Mouse (Mus musculus) neural tube, embryonic 12.5 days (tissue): ENCODE data around the gene 2310022A10Rik. TPM values are rescaled to one million over a fixed set of nuclear protein-coding genes. Genes with fewer than 3 reads are reported as not detected.
A peak's percentile ranks its signal among the peaks of the same experiment; 100 is the strongest.

ENCODE experiments used
- ATAC-seq: fragments of 200-750 bp; cut with Nextera tagmentation; 2 replicates; pipeline ENCODE4 v1.8.0; 2017; ENCODE audit warnings: low read depth, mild to moderate bottlenecking, moderate TSS enrichment, moderate library complexity; ENCODE audit not compliant: low FRiP score
- H3K27ac ChIP-seq: fragments of 300-500 bp; sonication (generic); 2 replicates; pipeline ENCODE4 v1.5.1; 2016
- H3K27me3 ChIP-seq: fragments of 300-500 bp; sonication (generic); replicated peaks from 2 replicates; pipeline ENCODE4 v1.6.1; 2016; ENCODE audit warnings: mild to moderate bottlenecking
- H3K36me3 ChIP-seq: fragments of 300-500 bp; sonication (generic); 2 replicates; pipeline ENCODE4 v1.6.1; 2016; ENCODE audit warnings: mild to moderate bottlenecking
- H3K4me1 ChIP-seq: fragments of 300-500 bp; sonication (generic); 2 replicates; pipeline ENCODE4 v1.6.1; 2016
- H3K4me2 ChIP-seq: fragments of 300-500 bp; sonication (generic); replicated peaks from 2 replicates; pipeline ENCODE4 v1.6.1; 2016; ENCODE audit warnings: mild to moderate bottlenecking
- H3K4me3 ChIP-seq: fragments of 300-500 bp; sonication (generic); 2 replicates; pipeline ENCODE4 v1.5.1; 2016
- H3K9ac ChIP-seq: fragments of 300-500 bp; sonication (generic); 2 replicates; pipeline ENCODE4 v1.6.1; 2016; ENCODE audit warnings: mild to moderate bottlenecking
- H3K9me3 ChIP-seq: fragments of 300-500 bp; sonication (generic); 2 replicates; pipeline ENCODE4 v1.6.1; 2016; ENCODE audit warnings: mild to moderate bottlenecking
- WGBS: fragments of 180-500 bp; shearing (Covaris S2); methylation state at CpG from one replicate; pipeline ENCODE4 v1.1.7; 2016; 5-methylcytosine and 5-hydroxymethylcytosine counted together
- polyA plus RNA-seq: library from polyadenylated mRNA; unstranded; fragments of >200 nt; fragmentation: Nextera tagmentation; extraction: Ambion mirVana; gene quantifications from 2 replicates; pipeline ENCODE4 v1.2.1, GENCODE M21; 2016

2310022A10Rik gene
- polyA plus RNA-seq, 1 experiment from 2014 or later: 36.0 TPM

DNA sequence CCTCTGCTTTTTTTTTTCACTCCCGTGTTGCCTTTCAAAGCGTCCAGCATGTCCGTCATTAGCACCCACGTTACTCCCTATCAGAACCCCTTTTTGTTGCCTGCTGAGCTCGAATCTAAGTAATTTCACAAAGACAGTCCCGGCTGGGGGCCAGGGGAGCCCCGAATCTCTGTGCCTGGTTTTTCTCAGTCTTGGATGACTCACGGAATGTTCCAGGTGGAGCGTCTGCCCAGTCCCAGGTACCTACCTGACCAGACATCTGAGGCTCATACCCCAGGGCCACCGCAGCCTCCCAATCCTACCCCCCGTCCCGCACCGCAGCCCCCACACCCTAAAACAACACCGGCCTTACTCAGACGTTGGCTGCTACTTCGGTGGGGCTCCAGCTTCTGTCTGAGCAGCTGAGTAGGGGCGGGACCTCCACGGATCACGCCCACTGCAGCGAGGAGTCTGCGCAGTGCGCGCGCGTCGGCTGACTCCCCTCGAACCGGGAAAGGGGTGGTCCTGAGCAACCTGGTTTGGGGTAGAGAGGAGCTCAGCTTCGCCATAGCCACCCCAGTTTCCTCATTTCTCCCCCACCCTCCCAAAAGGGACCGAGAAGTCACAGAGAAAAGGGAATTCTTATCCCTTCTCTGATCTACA is 10.5 kb upstream of the 2310022A10Rik start:
- peaks cover 26% of the 10 kb centered on the region for H3K36me3 ChIP-seq
- H3K4me2 ChIP-seq: peak overlapping the region; percentile 74
- H3K4me1 ChIP-seq: peaks cover 11% of the 10 kb centered on the region
- no peaks in the 10 kb centered on the region for H3K27me3 ChIP-seq
- ATAC-seq: peak; percentile 92
- H3K27ac ChIP-seq: no peak overlapping the region
- peak overlapping the region; percentile 65 for H3K9ac ChIP-seq
- H3K9me3 ChIP-seq: no peaks in the 10 kb centered on the region
- WGBS: 4% methylated on average over 30 of the region's 30 CpGs
- H3K4me3 ChIP-seq: peak overlapping the region; percentile 50

DNA sequence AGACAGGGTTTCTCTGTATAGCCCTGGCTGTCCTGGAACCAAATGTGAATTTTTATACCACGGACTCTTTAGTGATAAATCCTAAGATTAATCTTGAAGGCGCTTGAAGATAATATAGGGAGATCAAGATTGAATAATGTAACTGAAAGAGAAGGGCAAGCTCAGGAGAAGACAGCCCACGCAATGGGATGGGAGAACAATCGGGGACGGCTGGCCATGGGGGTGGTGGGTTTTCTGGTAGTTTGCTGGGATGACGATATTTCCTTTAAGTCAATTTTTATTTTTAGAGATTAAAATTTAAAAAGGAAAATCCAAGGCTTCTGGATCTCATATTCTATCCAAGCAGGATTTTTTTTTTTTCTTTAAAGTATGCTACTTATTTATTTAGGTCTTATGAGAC is 10.0 kb upstream of the 2310022A10Rik start:
- H3K4me3 ChIP-seq: peak overlapping the region; percentile 50
- H3K4me2 ChIP-seq: peak overlapping the region; percentile 74
- peaks cover 11% of the 10 kb centered on the region for H3K4me1 ChIP-seq
- 60% methylated on average over 6 of the region's 6 CpGs for WGBS
- H3K9me3 ChIP-seq: no peaks in the 10 kb centered on the region
- H3K27ac ChIP-seq: no peak overlapping the region
- no peak for ATAC-seq
- peaks cover 23% of the 10 kb centered on the region for H3K36me3 ChIP-seq
- no peaks in the 10 kb centered on the region for H3K27me3 ChIP-seq
- H3K9ac ChIP-seq: peak overlapping the region; percentile 65; the same call in 1 of the 2 replicates

DNA sequence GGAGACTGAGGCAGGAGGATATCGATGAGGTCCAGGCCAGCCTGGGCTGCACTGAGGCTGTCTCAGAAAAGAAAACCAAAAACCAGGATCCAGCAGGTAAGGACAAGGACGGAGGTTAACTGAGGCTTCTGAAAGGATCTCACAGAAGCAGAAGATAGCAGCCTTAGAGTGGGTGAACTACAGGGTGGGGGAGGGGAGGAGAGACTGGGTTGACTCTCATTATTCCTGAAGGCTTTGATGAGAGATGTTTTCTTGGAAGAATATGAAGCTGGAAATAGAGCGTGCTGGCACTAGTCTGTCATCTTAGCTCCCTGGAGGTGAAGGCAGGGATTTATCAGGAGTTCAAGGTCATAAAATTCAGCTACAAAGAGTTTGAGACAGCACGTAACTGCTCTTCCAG is 9.2 kb upstream of the 2310022A10Rik start:
- Histone ChIP-seq H3K9me3 (no peaks in the 10 kb centered on the region), H3K36me3 (peaks cover 21% of the 10 kb centered on the region), H3K4me1 (peaks cover 11% of the 10 kb centered on the region), H3K4me2 (no peak overlapping the region), H3K27ac (no peak overlapping the region), H3K27me3 (no peaks in the 10 kb centered on the region), H3K9ac (no peak overlapping the region), H3K4me3 (no peak overlapping the region)
- ATAC-seq: no peak
- 87% methylated on average over 4 of the region's 4 CpGs for WGBS

DNA sequence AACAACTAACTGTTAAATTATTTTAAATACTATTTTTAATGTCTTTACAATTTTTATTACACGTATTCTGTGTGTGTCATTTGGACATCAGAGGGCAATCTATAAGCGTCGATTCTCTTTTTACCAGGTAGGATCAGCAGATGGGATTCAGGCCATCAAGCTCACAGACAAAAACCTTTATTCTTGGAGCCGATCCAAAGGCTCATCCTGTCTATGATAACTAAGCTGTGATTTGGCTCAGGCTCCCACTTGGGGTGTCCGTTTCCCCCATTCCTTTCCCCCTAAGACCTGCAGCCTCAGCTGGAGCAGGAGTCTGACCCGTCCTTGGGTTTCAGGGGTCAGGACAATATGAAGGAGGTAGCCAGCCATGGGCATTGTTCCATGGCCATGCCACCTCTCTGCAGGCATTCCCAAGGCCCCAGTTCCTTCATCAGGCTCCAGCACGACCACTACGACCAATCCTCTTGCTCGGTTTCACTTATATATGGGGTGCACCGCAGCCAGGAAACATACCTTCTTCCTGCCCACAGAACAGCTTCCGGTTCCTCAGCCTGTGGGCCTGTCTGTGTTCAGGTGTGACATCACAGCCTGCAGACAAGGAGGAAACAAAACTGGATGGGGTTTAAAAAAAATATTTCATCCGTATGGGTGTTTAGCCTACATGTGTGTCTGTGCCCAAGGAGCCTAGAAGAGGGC is 8.2 kb upstream of the 2310022A10Rik start:
- Histone ChIP-seq H3K9ac (no peak overlapping the region), H3K27me3 (no peaks in the 10 kb centered on the region), H3K4me3 (no peak overlapping the region), H3K36me3 (peaks cover 12% of the 10 kb centered on the region), H3K4me2 (no peak overlapping the region), H3K9me3 (no peaks in the 10 kb centered on the region), H3K4me1 (peaks cover 11% of the 10 kb centered on the region), H3K27ac (no peak overlapping the region)
- ATAC-seq: no peak
- WGBS: 92% methylated on average over 12 of the region's 12 CpGs

DNA sequence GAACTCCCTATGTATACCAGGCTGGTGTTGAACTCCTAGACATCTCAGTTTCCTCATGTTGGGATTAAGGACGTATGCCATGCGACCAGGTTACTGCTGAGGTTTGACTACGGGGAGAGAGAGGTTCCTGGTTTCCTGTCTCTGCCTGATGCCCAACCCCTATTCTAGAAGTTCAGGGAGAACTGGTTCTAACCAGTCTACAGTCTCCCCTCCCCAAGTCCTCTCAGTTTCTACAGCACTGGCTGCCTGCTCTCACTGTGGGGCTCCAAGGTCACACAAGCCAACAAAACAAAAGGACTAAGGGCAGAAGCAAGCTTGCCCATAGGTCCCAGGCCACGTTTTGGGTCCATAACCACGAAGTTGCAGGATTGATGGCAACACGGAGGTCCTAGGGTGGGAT is 3.4 kb upstream of the 2310022A10Rik start:
- no peak overlapping the region for H3K27ac ChIP-seq
- H3K9ac ChIP-seq: no peak overlapping the region
- H3K36me3 ChIP-seq: no peaks in the 10 kb centered on the region
- H3K9me3 ChIP-seq: no peaks in the 10 kb centered on the region
- H3K4me1 ChIP-seq: peaks cover 11% of the 10 kb centered on the region
- no peak overlapping the region for H3K4me2 ChIP-seq
- WGBS: 81% methylated on average over 6 of the region's 6 CpGs
- H3K4me3 ChIP-seq: no peak overlapping the region
- no peaks in the 10 kb centered on the region for H3K27me3 ChIP-seq
- no peak for ATAC-seq

DNA sequence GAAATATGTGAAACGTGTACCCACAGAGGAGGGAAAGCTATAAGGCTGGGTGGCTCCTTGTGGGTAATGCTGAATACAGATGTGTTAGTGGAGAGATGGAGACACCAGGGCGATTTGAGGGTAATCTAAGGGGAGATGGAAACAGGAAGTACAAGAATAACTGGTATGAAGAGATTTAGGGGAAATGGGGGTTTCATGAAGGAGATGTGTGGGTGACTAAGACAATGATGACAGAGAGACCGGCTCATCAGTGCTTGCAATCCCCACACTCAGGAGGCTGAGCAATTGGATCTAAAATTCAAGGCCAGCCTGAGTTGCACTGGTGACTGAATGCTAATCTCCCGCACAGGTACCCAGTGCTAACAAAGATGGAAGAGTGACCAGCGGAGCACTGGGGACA is 963 bp upstream of the 2310022A10Rik start:
- Histone ChIP-seq H3K27me3 (no peaks in the 10 kb centered on the region), H3K4me2 (peak overlapping the region; percentile 84), H3K4me3 (peak overlapping the region; percentile 70; the same call in 1 of the 2 replicates), H3K9ac (peak overlapping the region; percentile 22; the same call in 1 of the 2 replicates), H3K4me1 (peaks cover 11% of the 10 kb centered on the region), H3K27ac (no peak overlapping the region), H3K9me3 (no peaks in the 10 kb centered on the region), H3K36me3 (peaks cover 10% of the 10 kb centered on the region; the same call in 1 of the 2 replicates)
- 61% methylated on average over 5 of the region's 5 CpGs for WGBS
- no peak for ATAC-seq

DNA sequence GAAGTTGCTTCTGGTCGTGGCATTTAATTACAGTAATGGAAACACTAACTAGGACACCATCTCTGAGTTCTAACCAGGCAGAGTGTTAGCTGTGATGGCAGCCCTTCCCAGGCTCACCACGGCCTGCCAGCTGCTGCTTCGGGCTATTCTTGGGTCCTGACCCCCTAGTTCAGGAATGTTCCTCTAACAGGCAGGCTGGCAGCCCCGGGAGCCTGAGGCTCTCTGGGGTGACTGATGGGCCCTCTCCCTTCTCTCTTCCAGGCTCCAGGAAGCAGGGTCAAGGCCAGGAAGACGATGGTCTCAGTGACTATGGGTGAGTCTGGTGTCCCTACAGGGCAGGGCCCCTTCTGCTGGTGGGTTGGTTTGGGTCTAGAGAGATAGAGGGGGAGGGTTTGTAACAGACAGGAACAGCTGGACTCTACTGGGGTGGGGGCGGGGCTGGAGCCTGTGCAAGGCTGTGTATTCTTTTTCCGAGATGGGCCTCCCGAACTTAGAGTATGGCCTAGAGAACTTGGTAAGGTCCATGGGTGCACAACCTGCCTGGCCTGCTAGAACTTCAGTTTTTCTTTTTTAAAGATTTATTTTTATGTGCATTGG is 7.4 kb downstream of the 2310022A10Rik start:
- H3K27ac ChIP-seq: no peak overlapping the region
- H3K9ac ChIP-seq: no peak overlapping the region
- WGBS: 79% methylated on average over 8 of the region's 8 CpGs
- H3K36me3 ChIP-seq: peaks cover 64% of the 10 kb centered on the region
- no peaks in the 10 kb centered on the region for H3K4me1 ChIP-seq
- no peaks in the 10 kb centered on the region for H3K9me3 ChIP-seq
- H3K4me3 ChIP-seq: no peak overlapping the region
- H3K27me3 ChIP-seq: no peaks in the 10 kb centered on the region
- no peak overlapping the region for H3K4me2 ChIP-seq
- ATAC-seq: no peak

DNA sequence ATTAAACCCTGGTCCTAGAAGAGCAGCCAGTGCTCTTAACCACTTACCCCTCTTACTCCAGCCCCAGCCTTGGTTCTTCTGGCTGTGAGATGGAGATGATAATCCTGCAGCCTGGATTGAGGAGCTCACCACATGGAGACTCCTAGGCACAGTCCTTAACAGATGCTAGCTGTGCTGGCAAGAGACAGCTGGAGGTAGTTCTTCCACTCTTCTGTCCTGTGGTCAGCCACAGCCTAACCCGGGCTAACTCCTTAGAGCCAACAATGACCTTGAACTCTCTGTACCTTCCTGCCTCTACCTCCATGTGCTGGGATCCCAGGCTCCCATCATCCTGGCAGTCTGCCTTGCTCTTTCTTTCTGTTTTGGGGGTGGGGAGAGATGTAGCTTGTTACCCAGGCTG is 7.9 kb downstream of the 2310022A10Rik start:
- Histone ChIP-seq H3K9me3 (no peaks in the 10 kb centered on the region), H3K4me1 (no peaks in the 10 kb centered on the region), H3K4me2 (no peak overlapping the region), H3K27ac (no peak overlapping the region), H3K36me3 (peaks cover 67% of the 10 kb centered on the region), H3K9ac (no peak overlapping the region), H3K4me3 (no peak overlapping the region), H3K27me3 (no peaks in the 10 kb centered on the region)
- WGBS: 95% methylated on average over 1 of the region's 1 CpGs
- no peak for ATAC-seq

DNA sequence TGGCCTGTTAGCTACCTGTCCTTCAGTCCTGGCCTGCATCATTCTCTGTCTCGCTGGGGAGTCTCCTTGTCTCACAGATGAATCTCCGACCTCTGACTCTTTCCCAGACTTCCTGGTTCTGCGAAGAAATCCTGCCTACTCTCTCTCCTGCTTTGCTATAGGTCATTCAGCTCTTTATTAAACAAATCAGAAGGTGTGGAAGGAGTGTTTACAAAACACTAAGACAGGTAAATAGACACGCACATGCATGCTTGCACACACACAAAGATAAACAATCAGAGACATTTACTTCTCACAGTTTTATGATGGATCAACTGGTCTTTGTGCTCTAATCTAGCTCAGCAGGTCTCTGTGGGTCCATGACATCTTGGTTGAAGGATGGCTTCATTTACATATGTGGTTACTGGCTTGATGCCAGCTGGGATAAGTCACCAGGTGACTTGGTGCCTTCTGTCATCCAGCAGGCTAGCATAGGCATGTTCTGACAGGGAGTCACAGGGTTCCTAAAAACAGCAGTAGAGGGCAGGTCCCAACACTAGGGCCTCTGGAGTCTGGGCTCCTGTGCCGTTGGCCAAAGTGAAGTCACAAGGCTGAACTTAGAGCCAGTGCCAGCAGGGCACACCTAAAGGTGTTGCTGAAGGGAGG is 16.7 kb downstream of the 2310022A10Rik start:
- Histone ChIP-seq H3K9me3 (no peaks in the 10 kb centered on the region), H3K27ac (no peak overlapping the region), H3K4me2 (no peak overlapping the region), H3K9ac (no peak overlapping the region), H3K27me3 (no peaks in the 10 kb centered on the region), H3K4me1 (no peaks in the 10 kb centered on the region), H3K4me3 (no peak overlapping the region), H3K36me3 (peaks cover 70% of the 10 kb centered on the region)
- no peak for ATAC-seq
- 89% methylated on average over 5 of the region's 5 CpGs for WGBS

DNA sequence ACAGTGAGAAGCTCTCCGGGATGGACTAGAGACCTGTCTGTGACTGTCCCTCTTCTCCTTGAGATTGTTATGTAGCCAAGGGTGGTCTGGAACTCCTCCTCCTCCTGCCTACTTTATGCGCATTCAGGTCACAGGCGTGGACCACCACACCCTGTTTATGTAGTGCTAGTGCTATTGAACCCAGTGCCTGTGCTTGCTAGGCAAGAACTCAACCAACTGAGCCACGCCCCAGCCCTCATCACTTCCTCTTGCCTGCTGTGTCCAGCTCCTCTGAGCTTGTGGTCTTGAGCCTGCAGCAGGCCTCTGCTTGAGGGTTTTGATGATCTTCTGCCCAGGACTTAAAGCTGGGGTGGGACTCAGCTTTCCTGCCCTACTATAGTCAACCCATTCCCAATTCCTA is 19.1 kb downstream of the 2310022A10Rik start:
- H3K9me3 ChIP-seq: no peaks in the 10 kb centered on the region
- peaks cover 77% of the 10 kb centered on the region for H3K36me3 ChIP-seq
- 93% methylated on average over 4 of the region's 4 CpGs for WGBS
- no peak overlapping the region for H3K27ac ChIP-seq
- H3K4me1 ChIP-seq: no peaks in the 10 kb centered on the region
- no peak overlapping the region for H3K9ac ChIP-seq
- ATAC-seq: no peak
- H3K4me2 ChIP-seq: no peak overlapping the region
- no peaks in the 10 kb centered on the region for H3K27me3 ChIP-seq
- H3K4me3 ChIP-seq: no peak overlapping the region

DNA sequence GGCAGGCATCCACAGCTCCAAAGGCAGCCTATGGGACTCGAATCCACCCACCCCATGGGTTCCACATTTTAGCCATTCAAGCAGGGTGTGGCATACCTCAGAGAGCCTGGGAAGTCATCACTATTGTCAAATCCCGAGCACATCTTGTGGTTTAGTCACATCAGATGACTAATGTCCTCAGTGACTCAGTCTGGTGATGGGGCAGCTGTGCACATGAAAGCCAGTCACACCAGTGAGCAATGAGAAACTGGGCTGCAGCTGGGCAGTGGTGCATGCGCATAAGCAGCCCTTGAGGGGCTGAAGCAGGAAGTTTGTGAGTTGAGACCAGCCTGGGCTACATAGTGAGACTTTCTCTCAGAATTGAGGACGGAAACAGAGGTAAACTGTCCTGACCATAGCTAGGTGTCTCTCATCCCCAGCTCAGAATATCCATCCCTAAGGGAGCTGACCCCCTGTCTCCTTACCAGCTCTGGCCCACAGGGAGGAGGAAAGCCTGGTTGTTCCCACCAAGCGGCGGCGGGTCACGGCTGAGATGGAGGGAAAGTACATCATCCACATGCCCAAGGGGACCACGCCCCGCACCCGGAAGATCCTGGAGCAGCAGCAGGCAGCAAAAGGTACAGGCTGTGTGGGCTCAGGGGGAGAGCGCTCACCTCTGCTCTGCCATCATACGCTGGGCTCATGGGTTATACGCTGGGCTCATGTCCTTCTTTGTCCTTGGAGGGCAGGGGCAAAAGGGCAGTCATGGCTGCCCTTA is 21.3 kb downstream of the 2310022A10Rik start:
- H3K4me2 ChIP-seq: no peak overlapping the region
- H3K4me1 ChIP-seq: no peaks in the 10 kb centered on the region
- H3K4me3 ChIP-seq: no peak overlapping the region
- H3K9ac ChIP-seq: no peak overlapping the region
- peaks cover 76% of the 10 kb centered on the region for H3K36me3 ChIP-seq
- ATAC-seq: no peak
- 92% methylated on average over 14 of the region's 14 CpGs for WGBS
- H3K9me3 ChIP-seq: no peaks in the 10 kb centered on the region
- no peak overlapping the region for H3K27ac ChIP-seq
- H3K27me3 ChIP-seq: no peaks in the 10 kb centered on the region

DNA sequence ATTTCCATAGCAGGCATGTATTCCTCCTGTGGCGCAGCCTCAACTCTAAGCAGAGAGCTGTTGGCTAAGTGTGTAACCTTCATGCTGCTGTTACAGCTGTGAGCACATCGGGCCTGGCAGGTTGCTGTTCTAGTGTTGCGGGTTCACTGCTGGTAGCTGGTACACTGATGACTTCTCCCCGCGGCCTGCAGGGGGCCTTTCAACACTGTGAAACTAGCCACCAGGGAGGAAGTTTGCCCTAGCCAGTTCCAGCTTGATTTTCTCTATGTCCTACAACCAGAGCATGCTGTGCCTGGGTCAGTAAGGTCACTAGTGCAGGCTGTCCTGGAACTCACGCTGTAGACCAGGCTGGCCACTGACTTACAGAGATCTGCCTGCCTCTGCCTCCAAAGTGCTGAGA is 23.9 kb downstream of the 2310022A10Rik start:
- Histone ChIP-seq H3K4me2 (no peak overlapping the region), H3K9ac (no peak overlapping the region), H3K27ac (no peak overlapping the region), H3K4me1 (no peaks in the 10 kb centered on the region), H3K4me3 (no peak overlapping the region), H3K27me3 (no peaks in the 10 kb centered on the region), H3K36me3 (peaks cover 84% of the 10 kb centered on the region), H3K9me3 (no peaks in the 10 kb centered on the region)
- no peak for ATAC-seq
- 67% methylated on average over 6 of the region's 6 CpGs for WGBS
